Comparison of ENCODE assay signal across 8 mouse cellular contexts in the genomic region with DNA sequence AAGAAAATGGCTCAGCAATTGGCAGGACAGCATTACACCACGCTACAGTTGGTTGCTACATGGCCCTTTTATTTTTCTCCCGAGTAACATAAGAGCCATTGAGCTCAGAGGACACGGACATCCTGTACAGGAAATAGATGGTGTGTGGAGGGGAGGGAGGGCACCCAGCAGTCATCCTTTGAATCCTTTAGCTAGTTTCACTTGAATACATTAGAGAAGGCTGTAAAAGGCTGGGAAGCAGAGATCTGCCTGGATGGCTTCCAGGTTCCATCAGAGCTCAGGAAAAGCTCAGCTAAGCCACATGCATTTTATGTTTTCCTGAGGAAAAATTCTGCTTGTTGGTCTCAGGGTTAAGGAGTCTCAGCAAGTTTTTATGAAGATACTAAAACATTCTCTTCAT.
A peak's percentile ranks its signal among the peaks of the same experiment; 100 is the strongest.
DNase-seq lines count a peak whose midpoint lies in the region; ATAC-seq lines count a peak whose summit lies in the region.

No protein-coding gene starts in this region.

- WGBS in heart, embryonic 13.5 days, result 41% methylated on average over 3 of the region's 3 CpGs
- 17% methylated on average over 3 of the region's 3 CpGs for WGBS in neural tube, embryonic 15.5 days

- H3K4me2 ChIP-seq in heart, embryonic 13.5 days, result no peak overlapping the region
- H3K4me2 ChIP-seq in neural tube, embryonic 15.5 days, result no peak overlapping the region

- ATAC-seq in heart, embryonic 13.5 days (ENCODE audit: extremely low read depth, insufficient number of reproducible peaks, low FRiP score, low TSS enrichment), result no peak
- peak; percentile 82 for ATAC-seq in CD4-positive, CD25-positive, alpha-beta regulatory T cell, adult 4 months
- peak; percentile 87 for ATAC-seq in neural tube, embryonic 15.5 days (ENCODE audit: low FRiP score)

- H3K9ac ChIP-seq in heart, embryonic 13.5 days, result no peak overlapping the region
- no peak overlapping the region for H3K9ac ChIP-seq in neural tube, embryonic 15.5 days (replicated peaks)

- H3K36me3 ChIP-seq in heart, embryonic 13.5 days, result no peaks in the 10 kb centered on the region
- H3K36me3 ChIP-seq in neural tube, embryonic 15.5 days, result no peaks in the 10 kb centered on the region

- H3K4me1 ChIP-seq in heart, embryonic 13.5 days, result peaks cover 16% of the 10 kb centered on the region
- peaks cover 10% of the 10 kb centered on the region; the same call in 1 of the 2 replicates for H3K4me1 ChIP-seq in neural tube, embryonic 15.5 days

- H3K9me3 ChIP-seq in heart, embryonic 13.5 days, result no peaks in the 10 kb centered on the region
- H3K9me3 ChIP-seq in neural tube, embryonic 15.5 days (replicated peaks), result no peaks in the 10 kb centered on the region

- DNase-seq in heart, postnatal 25 days (ENCODE audit: low spot score), result no peak
- DNase-seq in cerebellum, adult 18-20 months, result peak; percentile 50
- peak; percentile 58 for DNase-seq in kidney, adult 9 months
- DNase-seq in testis, postnatal 10 days (ENCODE audit: low spot score), result no peak
- no peak for DNase-seq in natural killer cell, adult 2 months (ENCODE audit: low spot score in 2 of 2)

- no peaks in the 10 kb centered on the region for H3K27me3 ChIP-seq in heart, embryonic 13.5 days (replicated peaks)
- H3K27me3 ChIP-seq in neural tube, embryonic 15.5 days (replicated peaks), result no peaks in the 10 kb centered on the region

- H3K4me3 ChIP-seq in heart, embryonic 13.5 days, result no peak overlapping the region
- no peak overlapping the region for H3K4me3 ChIP-seq in neural tube, embryonic 15.5 days (replicated peaks)

- 0 out of 2 replicates have a peak overlapping the region, but pooled peaks have one; percentile 12 for H3K27ac ChIP-seq in heart, embryonic 13.5 days (replicated peaks)
- peak overlapping the region; percentile 45 for H3K27ac ChIP-seq in neural tube, embryonic 15.5 days (replicated peaks)

- intact Hi-C loops in heart, postnatal 25 days (cut with DNase I), result loop anchor here (10.0 kb wide), 1 partner anchor 213 kb away; no protein-coding TSS in a partner anchor

Comparison
In these comparisons a context has a peak if more than half of its experiments do, and no peak if none do; other contexts are left out.
1. DNase-seq: peak in cerebellum, adult 18-20 months (2 of 2) and kidney, adult 9 months (single experiment); none in heart, postnatal 25 days (single experiment), testis, postnatal 10 days (single experiment) and natural killer cell, adult 2 months (0 of 2).